Mouse (Mus musculus): ENCODE data around the gene Echdc3.

Gene Echdc3

GRCm38 (mm10) chr2:6167843-6168558 lies 44.8 kb downstream of the Echdc3 start:
- peak; percentile 80 for DNase-seq (ENCODE audit: low read depth)

GRCm38 (mm10) chr2:6165771-6166170 lies 47.1 kb downstream of the Echdc3 start:
- DNase-seq (ENCODE audit: low read depth): no peak

DNA sequence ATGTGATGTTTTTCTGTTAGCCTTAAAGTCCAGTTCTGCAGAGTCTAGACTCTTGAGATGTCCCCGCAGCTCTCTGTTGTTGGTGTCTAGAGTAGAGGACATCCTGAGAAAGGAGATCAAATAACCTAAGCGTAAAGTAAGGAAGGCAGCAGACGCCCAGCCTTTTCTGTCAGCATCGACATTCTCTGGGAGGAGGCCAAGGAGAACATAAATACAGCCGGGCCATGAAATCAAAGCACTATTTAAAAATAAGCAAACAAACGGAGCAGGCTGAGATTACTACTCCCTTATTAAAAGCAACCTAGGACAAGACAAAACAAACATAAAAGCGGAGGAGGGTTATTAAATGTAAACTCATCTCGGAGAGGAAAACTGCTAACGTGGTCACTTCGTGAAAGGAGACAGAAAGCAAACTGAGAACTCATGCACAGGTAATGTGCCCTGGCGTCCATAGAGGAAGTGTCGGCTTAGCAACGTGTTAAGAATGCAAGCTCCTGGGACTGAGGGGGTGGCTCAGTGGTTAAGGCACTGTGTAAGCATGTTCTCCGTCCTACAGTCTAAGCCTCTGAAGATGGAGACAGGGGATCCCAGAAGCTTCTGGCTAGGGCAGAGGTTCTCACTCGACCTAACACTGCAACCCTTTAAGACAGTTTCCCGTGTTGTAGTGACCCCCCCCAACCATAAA lies 48.1 kb downstream of the Echdc3 start:
- no peak for DNase-seq (ENCODE audit: low read depth)

- peak; percentile 19 for DNase-seq (ENCODE audit: low read depth)
These were observed 50.3 kb downstream of the Echdc3 start for GRCm38 (mm10) chr2:6162366-6163040.

DNA sequence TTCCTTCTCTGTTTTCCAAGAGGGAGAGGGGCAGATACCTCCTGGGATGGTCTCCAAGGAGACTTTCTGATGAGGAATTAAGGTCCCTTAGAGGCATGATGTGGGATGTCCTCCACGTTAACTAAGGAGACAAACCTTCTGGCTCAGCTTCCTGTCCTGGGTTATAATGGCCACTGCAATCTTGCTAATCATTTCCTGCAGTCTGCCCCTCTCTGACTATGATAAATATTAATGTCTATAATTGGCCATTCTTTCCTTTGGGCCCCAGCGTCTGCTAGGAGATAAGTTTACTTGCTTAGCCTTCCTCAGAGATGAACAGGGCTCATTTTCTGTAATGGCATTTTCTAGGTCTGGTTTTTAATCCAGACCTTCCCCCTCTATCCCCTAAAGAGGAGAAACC lies 53.1 kb downstream of the Echdc3 start:
- DNase-seq (ENCODE audit: low read depth): no peak

DNA sequence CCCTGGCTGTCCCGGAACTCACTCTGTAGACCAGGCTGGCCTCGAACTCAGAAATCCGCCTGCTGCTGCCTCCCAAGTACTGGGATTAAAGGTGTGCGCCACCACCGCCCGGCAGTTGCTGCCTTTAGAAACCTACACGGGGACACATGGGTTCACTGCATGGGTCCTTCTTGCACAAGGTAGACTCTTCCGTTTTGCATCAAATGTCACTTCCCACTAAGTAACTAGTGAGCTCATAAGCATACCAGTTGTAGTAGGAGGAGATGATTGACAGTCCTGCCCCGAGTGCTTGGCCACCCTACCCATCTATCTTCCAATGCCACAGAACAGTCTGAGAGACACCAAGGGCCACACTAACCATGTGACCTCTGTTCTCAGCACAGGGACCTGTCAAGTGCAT lies 53.6 kb downstream of the Echdc3 start:
- no peak for DNase-seq (ENCODE audit: low read depth)

DNA sequence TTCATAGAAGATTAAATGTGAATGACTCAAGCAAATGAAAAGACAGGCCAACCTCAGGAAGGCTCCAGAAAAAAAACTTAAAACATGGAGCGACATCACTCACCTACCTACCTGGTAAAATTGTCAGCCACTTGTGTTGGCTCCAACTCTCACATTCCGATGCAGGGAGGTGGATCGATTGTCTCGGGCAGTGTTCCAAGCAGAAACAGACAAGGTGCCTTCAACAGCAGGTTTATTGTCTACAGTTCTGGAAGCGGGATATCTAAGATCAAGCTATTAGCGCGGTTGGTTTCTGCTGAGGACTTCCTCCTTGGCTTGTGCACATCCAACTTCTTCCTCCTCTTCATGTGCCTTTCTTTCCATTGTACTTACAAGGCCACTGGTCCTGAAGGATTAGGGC lies 55.2 kb downstream of the Echdc3 start:
- no peak for DNase-seq (ENCODE audit: low read depth)

- no peak for DNase-seq (ENCODE audit: low read depth)
These were observed 55.6 kb downstream of the Echdc3 start for GRCm38 (mm10) chr2:6157208-6157607.

- DNase-seq (ENCODE audit: low read depth): no peak
These were observed 63.0 kb downstream of the Echdc3 start for GRCm38 (mm10) chr2:6149801-6150200.

DNA sequence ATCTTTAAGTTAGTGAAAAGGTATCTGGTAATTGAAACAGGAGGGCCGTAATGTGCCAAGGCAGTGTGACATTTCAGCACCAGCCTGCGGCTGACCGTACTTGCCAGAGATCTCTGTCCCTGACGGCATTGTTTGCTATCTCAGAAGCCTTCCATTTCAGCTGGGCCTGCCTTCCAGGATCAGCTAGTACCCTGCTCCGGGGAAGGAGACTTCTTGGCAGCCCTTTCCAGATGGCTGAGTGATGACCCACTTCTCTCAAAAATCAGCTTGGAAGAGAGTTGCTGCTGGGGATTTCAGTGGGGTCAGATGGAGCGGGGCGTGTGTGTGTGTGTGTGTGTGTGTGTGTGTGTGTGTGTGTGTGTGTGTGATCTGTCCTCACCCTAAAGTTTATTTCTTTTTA lies 65.9 kb downstream of the Echdc3 start:
- DNase-seq (ENCODE audit: low read depth): no peak

DNA sequence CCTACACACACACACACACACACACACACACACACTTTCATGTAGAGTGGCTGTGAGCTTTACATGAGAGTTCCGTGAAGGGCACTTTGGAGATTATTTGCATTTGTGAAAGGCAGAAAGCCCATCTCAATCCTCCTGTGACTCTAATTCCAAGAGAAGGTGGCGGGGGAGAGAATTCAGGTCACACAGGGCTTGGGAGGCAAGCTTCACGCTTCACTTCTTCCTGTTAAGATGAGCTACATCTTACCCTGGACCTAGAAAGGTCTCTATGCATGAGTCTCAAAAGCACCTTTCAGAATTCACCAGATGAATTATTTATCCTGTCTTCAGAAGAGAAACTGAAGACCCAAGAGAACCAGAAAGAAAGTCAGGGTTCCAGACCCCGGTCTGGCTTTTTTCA lies 66.6 kb downstream of the Echdc3 start:
- no peak for DNase-seq (ENCODE audit: low read depth)

- no peak for DNase-seq (ENCODE audit: low read depth)
These were observed 67.2 kb downstream of the Echdc3 start for GRCm38 (mm10) chr2:6145611-6146010.

DNA sequence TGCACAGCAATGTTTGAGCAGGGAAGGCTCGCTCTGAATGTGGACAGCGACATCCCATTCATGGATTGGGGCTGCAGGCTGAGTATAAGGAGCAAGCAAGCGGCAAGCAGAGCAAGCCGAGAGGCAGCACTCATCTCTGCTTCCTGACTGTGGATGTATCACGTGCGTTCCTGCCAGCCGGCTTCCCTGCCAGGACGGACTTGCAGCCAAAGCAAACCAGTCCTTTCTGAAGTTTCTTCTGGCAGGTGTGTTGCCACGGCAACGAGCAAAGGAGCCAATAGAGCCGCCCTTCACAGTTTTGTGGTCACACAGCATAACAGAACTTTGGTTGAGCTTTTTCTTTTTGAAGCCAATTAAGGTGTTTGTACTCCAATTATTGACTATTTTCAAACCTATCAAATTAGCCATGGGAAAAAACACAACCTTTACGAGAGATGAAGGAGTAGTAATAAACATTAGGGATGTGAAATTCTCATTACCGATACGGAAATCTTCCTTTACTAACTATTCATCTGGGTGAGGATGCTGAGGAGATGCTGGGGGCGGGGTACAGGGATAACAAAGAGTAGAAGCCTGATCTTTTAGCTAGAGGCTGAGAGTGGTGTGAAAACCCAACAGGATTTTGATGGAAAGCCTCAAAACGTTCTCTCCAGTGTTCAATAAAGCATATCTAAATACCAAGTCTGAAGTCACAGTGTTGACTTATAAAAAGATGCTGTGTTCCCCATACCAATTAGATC lies 69.7 kb downstream of the Echdc3 start:
- DNase-seq (ENCODE audit: low read depth): no peak

DNA sequence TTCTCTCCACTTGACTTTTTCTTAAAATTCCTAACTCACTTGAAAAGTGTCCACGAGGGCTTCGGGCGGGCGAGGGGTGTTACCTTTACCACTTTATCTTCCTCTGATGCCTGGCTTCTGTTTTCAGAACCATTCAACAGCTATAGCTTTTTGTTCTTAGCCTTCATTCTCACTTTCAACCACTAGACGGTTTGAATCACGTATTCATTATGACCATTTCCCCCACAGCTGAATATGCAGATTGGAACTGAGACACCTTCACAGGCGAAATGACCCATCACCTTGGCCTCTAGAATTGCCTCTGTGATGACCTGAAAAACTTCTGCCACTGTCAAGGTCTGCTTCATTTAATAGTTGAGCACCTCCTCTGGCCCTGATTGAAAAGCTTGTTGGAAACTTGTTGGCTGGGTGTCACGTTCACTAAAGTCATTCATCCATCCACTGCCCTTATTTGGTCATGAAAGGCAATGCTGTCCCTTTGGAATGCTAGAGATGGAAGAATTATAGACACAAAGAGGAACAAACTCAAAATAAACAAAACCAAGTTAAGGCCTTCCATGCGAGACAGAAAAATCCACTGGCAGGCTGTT lies 72.2 kb downstream of the Echdc3 start:
- DNase-seq (ENCODE audit: low read depth): no peak

Measured in c-Kit-positive CD71-negative TER-119-negative erythroid progenitor cells, embryonic 14.5 days (primary cell).